Mouse (Mus musculus) adrenal gland, postnatal 4 days (tissue): Measurements from ENCODE around the gene Lrrc38. TPM values are rescaled to one million over a fixed set of nuclear protein-coding genes. Genes with fewer than 3 reads are reported as not detected.

Experiments
- total RNA-seq, 2 experiments: library from RNA; stranded (reverse); gene quantifications; 2 replicates each; pipeline ENCODE4 v1.2.3; 2021

The Lrrc38 gene
- total RNA-seq, 2 experiments from 2014 or later = not detected

Other genes starting within 250 kb of the Lrrc38 start
- gene Prdm2, start 136.8 kb upstream of the Lrrc38 start, total RNA-seq = 10 to 100 TPM; 32.1 to 33.9 TPM
- 10 to 100 TPM; 11.1 to 14.8 TPM for gene Pdpn, start 50.2 kb upstream of the Lrrc38 start, total RNA-seq
- not detected for gene Pramel1, start 44.7 kb downstream of the Lrrc38 start, total RNA-seq
- gene Pramef8, start 62.7 kb downstream of the Lrrc38 start, total RNA-seq = 10 to 100 TPM; 13.2 to 17.9 TPM
- gene Oog4, start 100.6 kb downstream of the Lrrc38 start, total RNA-seq = not detected
- not detected for gene Gm13043, start 161.6 kb downstream of the Lrrc38 start, total RNA-seq
- gene Gm13040, start 186.2 kb downstream of the Lrrc38 start, total RNA-seq = not detected
- not detected for gene BC080695, start 201.9 kb downstream of the Lrrc38 start, total RNA-seq
- gene Gm13057, start 202.0 kb downstream of the Lrrc38 start, total RNA-seq = not detected